Mouse (Mus musculus) spleen, embryonic (tissue): ENCODE measurements around the gene Erich6b.

ENCODE experiments used
- CTCF ChIA-PET: fragments of 350-600 bp; sonication (Branson Sonifier 250); formaldehyde crosslinking; loops from one replicate; lab custom pipeline; 2022; lab: Charles Lee

The Erich6b gene

DNA sequence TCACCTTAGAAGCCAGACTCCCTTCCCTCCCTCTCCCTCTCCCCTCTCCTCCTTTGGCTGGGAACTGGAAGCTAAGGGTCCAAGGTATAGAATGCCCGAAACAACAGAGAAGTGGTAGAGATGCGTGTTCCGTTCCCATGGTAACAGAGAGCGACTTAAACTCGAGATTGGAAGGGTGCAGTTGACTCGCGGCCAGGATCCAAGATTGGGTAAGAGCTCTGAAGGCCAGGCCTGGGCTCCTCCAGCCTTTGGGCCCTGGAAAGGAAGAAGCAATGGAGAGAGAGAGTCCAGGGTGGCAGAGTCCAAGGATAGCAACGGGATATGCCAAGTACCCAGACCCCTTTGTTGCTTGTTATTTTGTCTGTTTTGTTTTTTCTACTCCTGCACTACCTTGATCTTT, at the start of gene Erich6b:
Gene Erich6b, plus strand, starts transcription at position 180 of the 400 bp plus-strand sequence.
- CTCF ChIA-PET = no interaction called here

- CTCF ChIA-PET = no interaction called here
Observed at GRCm38 (mm10) chr14:75592978-75593377, 49.1 kb upstream of the Erich6b start, which contains the start of gene Spert. Gene Spert (minus strand): TSS chr14:75593116.

- CTCF ChIA-PET = no interaction called here
Observed at GRCm38 (mm10) chr14:75609176-75609575, 32.9 kb upstream of the Erich6b start.

DNA sequence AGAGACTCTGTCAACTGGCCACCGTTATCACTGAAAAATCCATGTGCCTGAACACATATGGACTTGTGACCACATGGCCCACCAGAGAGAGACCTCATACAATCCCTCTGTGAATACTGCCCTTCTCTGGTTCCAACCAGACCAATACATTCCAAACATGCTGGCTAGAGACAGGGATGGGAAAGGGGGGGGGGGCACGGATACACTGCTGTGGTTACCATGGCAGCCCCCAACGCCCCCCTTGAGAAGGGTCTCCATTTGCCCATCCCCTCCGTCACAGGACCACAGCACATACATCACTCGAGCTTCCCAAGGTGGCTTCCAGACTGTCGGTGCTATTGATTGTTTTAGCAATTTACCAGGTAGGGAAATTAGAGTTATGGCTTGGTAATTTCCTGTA, 25.7 kb upstream of the Erich6b start:
- CTCF ChIA-PET = interaction anchor here (0.5 kb wide), 1 partner anchor 35 kb away, joined by 8 read pairs; no protein-coding TSS in a partner anchor

- CTCF ChIA-PET = no interaction called here
Observed at GRCm38 (mm10) chr14:75622984-75623383, 19.1 kb upstream of the Erich6b start.

- CTCF ChIA-PET = no interaction called here
Observed at GRCm38 (mm10) chr14:75628870-75629269, 13.2 kb upstream of the Erich6b start.

GRCm38 (mm10) chr14:75635350-75635749, 6.7 kb upstream of the Erich6b start:
- CTCF ChIA-PET = interaction anchor here (0.6 kb wide), 1 partner anchor 426 kb away, joined by 4 read pairs; no protein-coding TSS in a partner anchor

GRCm38 (mm10) chr14:75636107-75636506, 6.0 kb upstream of the Erich6b start:
- CTCF ChIA-PET = no interaction called here

DNA sequence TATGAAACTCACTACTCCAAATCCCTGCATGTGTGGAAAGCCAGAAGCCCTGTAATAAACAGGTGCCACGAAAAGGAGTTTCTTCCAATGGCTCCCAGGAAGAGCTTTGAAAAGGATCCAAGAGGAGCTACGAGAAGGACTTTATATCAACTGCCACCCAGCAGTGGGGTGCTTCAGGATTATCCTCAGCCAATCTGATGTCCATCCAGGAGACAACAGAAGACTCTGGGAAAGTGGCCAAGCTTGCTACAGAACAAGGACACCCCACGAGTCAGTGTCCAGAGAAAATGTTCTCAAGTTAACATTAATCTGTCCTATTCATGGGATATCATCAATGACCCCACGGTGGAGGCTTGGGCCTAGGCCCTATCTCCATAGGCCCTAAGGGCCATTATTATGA, 4.4 kb upstream of the Erich6b start:
- CTCF ChIA-PET = no interaction called here

GRCm38 (mm10) chr14:75640846-75641245, 1.2 kb upstream of the Erich6b start:
- CTCF ChIA-PET = no interaction called here

DNA sequence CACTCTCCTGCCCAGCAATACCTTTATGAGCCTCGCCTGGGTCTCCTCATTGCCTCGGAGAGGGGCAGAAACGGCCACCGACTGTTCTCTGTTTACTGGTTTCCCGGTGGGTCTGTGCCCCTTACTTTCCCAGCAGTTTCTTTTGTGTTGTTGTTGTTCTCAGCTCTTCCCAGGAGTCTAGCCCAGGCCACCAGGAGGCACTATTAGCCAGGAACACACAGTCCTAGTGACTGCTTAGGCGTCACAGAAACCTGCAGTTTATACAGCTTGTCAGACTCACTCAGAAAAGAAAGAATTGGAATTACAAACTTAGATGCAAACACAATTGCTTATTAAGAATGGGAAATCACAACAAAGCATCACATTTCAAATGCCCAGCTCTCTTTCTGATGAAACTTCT, 690 bp upstream of the Erich6b start:
- CTCF ChIA-PET = no interaction called here

GRCm38 (mm10) chr14:75645461-75645860, 3.4 kb downstream of the Erich6b start:
- CTCF ChIA-PET = no interaction called here

- CTCF ChIA-PET = no interaction called here
Observed at GRCm38 (mm10) chr14:75646060-75646459, 4.0 kb downstream of the Erich6b start.

GRCm38 (mm10) chr14:75646968-75647829, 5.1 kb downstream of the Erich6b start:
- CTCF ChIA-PET = no interaction called here

- CTCF ChIA-PET = no interaction called here
Observed at GRCm38 (mm10) chr14:75660936-75661335, 18.9 kb downstream of the Erich6b start.

GRCm38 (mm10) chr14:75661548-75661947, 19.5 kb downstream of the Erich6b start:
- CTCF ChIA-PET = no interaction called here

GRCm38 (mm10) chr14:75665430-75666180, 23.5 kb downstream of the Erich6b start:
- CTCF ChIA-PET = no interaction called here

DNA sequence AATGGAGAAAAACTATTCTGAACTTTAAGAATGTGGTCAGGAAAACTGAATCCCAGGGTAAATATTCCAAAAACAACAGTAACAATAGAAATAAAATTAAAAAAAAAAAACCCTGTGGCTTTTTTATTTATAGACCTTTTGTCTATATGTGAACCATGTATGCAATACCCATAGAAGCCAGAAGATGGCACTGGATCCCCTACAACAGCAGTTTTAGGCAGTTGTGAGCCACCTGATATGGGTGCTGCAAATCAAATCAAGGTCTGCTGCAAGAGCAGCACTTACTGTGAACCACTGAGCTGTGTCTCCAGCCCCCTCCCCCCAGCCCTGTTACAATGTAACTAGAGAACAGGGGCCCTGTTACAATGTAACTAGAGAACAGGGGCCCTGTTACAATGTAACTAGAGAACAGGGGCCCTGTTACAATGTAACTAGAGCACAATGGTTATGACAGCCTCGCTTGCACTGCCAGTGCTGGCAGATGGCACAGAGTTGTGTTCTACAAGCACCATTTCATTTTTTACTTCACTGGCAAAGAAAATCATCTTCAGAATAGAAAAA, 27.1 kb downstream of the Erich6b start:
- CTCF ChIA-PET = no interaction called here

- CTCF ChIA-PET = no interaction called here
Observed at GRCm38 (mm10) chr14:75676316-75676715, 34.3 kb downstream of the Erich6b start.

- CTCF ChIA-PET = no interaction called here
Observed at GRCm38 (mm10) chr14:75690428-75690827, 48.4 kb downstream of the Erich6b start.

DNA sequence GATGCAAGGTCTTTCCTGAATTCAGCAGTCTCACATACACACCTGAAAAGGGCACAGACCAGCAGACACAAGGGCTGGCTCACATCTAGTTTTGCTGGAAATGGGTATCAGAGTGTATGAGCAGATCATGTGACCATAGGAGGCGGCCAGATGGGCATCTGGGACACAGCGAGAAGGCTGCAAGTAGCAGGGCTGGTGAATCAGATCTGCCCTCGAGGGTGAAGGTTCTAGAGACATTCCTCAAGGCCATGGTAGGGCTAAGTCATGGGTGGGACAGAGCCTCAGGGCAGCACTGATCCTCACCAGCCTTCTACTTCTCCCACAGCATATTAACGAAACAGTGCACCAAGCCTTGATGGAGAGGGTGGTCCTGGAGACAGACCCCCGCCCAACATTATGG, 54.0 kb downstream of the Erich6b start:
- CTCF ChIA-PET = no interaction called here

DNA sequence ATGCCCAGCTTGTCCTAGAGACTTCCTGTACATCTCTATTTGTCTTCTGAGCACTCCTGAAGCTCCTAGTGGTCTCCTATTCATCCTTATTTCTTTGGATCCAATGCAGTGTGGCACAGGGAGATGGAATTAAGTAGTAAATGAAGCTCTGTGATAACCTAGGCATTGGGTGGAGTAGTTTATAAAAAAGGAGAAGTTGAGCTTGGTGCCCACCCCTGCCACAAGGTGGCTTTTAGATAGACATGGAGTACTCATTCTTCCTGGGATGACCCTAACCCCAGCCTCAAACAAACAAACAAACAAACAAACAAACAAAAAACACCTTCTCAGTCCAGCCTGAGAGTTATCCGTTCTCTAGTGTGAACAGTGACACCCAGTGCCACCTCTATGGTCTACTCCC, 55.9 kb downstream of the Erich6b start:
- CTCF ChIA-PET = no interaction called here
